Mouse (Mus musculus) left cerebral cortex, postnatal 25 days (tissue): ENCODE data around the gene Slc19a2. TPM values are rescaled to one million over a fixed set of nuclear protein-coding genes. Genes with fewer than 3 reads are reported as not detected.

Source experiments
- DNase-seq, 2 experiments: peaks; one replicate each; pipeline ENCODE4 v3.0.0; 2022; ENCODE audit warnings: low spot score in 2 of 2, mixed read lengths in 1 of 2
- intact Hi-C: fragments of 180-260 bp; cut with DNase I; formaldehyde crosslinking; loops from one replicate; pipeline ENCODE4 v1.15.1; 2025
- total RNA-seq, 2 experiments: library from RNA; stranded (reverse); gene quantifications; 2 replicates each; pipeline ENCODE4 v1.2.3; 2021

Slc19a2 gene
- total RNA-seq, 2 experiments from 2014 or later, result 12.2 to 13.2 TPM

DNA sequence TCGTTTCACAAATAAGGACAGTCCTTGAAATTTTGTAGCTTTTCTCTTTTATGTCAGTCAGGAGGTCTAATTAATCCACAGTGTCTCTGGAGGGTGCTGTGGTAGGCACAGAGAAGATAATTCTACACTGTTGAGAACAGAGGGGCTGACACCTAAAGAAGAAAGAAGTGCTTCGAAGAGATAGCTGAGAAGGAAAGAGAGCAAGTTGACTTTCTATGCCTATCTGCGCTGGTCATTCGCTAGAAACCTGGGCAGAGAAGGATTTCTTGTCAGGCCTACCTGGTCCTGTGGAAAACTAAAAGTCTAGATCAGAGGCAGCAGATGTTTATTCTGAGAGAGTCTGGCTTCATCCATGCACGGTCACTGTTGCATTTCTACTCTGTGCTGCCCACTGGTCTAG is 65.2 kb downstream of the Slc19a2 start:
- intact Hi-C loops, result no loop called here

More for the DNA sequence above, 65.2 kb downstream of the Slc19a2 start:
- DNase-seq, result no peak

Other genes starting within 250 kb of the Slc19a2 start
- gene Sele, start 200.8 kb upstream of the Slc19a2 start, total RNA-seq, result not detected
- gene Sell, start 187.1 kb upstream of the Slc19a2 start, total RNA-seq, result under 1 TPM in 1 of 2 experiments, not detected in 1; 0.18 TPM
- gene Selp, start 133.8 kb upstream of the Slc19a2 start, total RNA-seq, result not detected
- gene F5, start 97.2 kb upstream of the Slc19a2 start, total RNA-seq, result 1 to 10 TPM in 1 of 2 experiments, under 1 TPM in 1; 0.94 to 1.1 TPM
- 10 to 100 TPM; 21.6 to 22.5 TPM for gene Ccdc181, start 26.5 kb downstream of the Slc19a2 start, total RNA-seq
- gene Nme7, start 55.1 kb downstream of the Slc19a2 start, total RNA-seq, result 10 to 100 TPM; 22.4 to 24.7 TPM
- gene Blzf1, start 58.4 kb downstream of the Slc19a2 start, total RNA-seq, result 10 to 100 TPM; 26.2 to 28.5 TPM
- 1,000 to 10,000 TPM; 1,756 to 1,769 TPM for gene Atp1b1, start 209.3 kb downstream of the Slc19a2 start, total RNA-seq